Mouse (Mus musculus) right cerebral cortex, postnatal 14 days (tissue): ENCODE data around the gene Tmem270.

Source experiments
- DNase-seq: peaks from one replicate; pipeline ENCODE4 v3.0.0; 2022

Tmem270 gene

GRCm38 (mm10) chr5:134876801-134877200 lies 29.7 kb downstream of the Tmem270 start:
- DNase-seq, result no peak

GRCm38 (mm10) chr5:134875245-134875644 lies 31.3 kb downstream of the Tmem270 start:
- DNase-seq, result no peak

- peak; percentile 21 for DNase-seq
Measured at GRCm38 (mm10) chr5:134873956-134874879, 32.3 kb downstream of the Tmem270 start.

GRCm38 (mm10) chr5:134873034-134873433 lies 33.5 kb downstream of the Tmem270 start:
- DNase-seq, result no peak

- no peak for DNase-seq
Measured at GRCm38 (mm10) chr5:134872597-134872996, 33.9 kb downstream of the Tmem270 start.

GRCm38 (mm10) chr5:134868506-134868905 lies 38.0 kb downstream of the Tmem270 start:
- no peak for DNase-seq

GRCm38 (mm10) chr5:134867320-134868144 lies 39.0 kb downstream of the Tmem270 start:
- DNase-seq, result no peak

GRCm38 (mm10) chr5:134865158-134865557 lies 41.4 kb downstream of the Tmem270 start:
- peak; percentile 28 for DNase-seq

GRCm38 (mm10) chr5:134861902-134862497 lies 44.5 kb downstream of the Tmem270 start:
- no peak for DNase-seq

GRCm38 (mm10) chr5:134859193-134859592 lies 47.3 kb downstream of the Tmem270 start:
- no peak for DNase-seq

GRCm38 (mm10) chr5:134858378-134858777 lies 48.2 kb downstream of the Tmem270 start:
- DNase-seq, result no peak

GRCm38 (mm10) chr5:134852873-134853272 lies 53.7 kb downstream of the Tmem270 start:
- DNase-seq, result no peak
